Mouse (Mus musculus): ENCODE results near the gene Ank3. TPM values are rescaled to one million over a fixed set of nuclear protein-coding genes. Genes with fewer than 3 reads are reported as not detected.

Ank3 gene
- polyA plus RNA-seq, 1 experiment, result not detected

DNA sequence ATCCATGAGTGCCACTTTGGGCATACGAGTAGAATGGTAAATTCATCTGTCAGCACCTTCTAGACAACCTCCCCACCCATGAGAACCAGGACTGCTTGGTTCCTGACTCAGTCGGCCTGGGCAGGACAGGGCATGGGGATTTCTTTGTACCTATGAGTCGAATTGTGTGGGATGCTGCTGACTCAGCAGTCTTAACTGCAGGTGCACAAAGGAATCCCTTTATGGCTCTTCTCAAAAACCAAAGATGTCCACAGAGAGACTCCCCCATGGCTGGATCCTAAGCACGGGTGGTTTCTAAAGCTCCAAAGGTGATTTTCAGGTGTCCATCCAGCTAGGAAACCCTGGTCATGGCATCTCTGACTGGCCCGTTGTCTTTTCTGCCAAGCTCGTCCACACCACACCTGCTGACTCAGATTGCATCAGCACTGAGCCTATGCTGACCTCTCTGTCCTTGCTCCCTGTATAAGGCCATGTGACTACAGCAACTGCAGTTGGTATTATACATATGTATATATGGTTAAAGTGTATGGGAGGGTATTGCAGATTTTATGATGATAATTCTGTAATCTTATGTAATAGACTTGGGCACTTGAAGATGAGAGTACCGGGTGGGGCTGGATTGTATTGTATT lies 538.8 kb downstream of the Ank3 start:
- TF ChIP-seq GATA1 (IDR thresholded peaks at IDR 0.05; ENCODE audit: low read length), result no peak

DNA sequence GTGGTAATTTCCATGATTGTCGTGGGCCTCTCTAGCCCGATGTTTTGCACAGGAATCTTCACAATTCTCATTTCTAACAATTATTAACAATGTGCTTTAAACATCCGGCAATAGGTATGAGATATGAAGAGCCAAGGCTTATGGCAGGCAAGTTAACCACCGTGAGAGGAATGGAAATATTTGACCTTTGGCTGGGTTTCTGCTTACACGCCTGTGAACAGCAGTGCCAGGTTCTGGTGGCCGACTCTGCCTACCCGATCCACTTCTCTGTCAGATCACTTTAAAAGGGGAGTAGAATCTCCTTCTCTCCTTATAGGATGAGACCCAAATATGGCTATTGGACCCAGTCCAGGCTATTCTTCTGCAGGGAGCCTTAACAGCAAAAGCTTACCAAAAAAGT lies 540.6 kb downstream of the Ank3 start:
- TF ChIP-seq GATA1 (IDR thresholded peaks at IDR 0.05; ENCODE audit: low read length), result no peak

DNA sequence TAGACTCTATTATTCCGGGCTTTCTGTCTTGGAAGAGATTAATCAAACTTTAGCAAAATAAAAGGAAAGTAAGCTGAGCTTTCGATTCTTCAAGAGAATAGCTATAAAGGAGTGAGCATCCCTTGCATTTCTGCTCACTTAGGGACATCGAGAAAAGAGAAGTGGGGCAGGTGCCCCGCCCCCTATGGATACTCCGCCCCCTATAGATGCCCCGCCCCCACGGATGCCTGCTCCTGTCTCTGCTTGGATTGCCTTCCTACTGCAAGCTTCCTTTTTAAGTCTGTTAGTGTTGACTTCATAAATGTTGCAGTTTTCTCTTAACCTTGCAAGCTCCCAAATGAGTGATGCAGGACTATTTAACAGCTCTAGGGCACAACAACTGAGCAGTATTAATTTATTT lies 541.4 kb downstream of the Ank3 start:
- TF ChIP-seq GATA1 (IDR thresholded peaks at IDR 0.05; ENCODE audit: low read length), result no peak

DNA sequence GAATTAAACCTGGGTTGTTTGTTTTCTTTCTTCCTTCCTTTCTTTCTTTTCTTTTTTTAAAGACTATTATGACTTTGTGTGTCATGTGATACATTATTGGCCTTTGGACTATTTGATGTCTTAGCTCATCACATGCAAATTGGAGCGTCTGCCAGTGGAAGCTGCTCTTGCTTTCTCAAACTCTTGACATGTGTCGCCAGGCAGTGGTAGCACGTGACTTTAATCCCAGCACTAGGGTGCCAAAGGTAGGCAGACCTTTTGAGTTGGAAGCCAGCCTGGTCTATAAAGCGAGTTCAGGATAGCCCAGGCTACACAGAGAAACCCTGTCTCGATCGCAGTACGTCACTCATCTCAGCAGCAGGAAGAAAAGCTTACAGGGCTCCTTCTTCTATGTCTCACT lies 542.4 kb downstream of the Ank3 start:
- TF ChIP-seq GATA1 (IDR thresholded peaks at IDR 0.05; ENCODE audit: low read length), result no peak

- TF ChIP-seq GATA1 (IDR thresholded peaks at IDR 0.05; ENCODE audit: low read length), result no peak
Observed at GRCm38 (mm10) chr10:69944845-69945244, 546.3 kb downstream of the Ank3 start.

- no peak for TF ChIP-seq GATA1 (IDR thresholded peaks at IDR 0.05; ENCODE audit: low read length)
Observed at GRCm38 (mm10) chr10:69945870-69946269, 547.3 kb downstream of the Ank3 start.

DNA sequence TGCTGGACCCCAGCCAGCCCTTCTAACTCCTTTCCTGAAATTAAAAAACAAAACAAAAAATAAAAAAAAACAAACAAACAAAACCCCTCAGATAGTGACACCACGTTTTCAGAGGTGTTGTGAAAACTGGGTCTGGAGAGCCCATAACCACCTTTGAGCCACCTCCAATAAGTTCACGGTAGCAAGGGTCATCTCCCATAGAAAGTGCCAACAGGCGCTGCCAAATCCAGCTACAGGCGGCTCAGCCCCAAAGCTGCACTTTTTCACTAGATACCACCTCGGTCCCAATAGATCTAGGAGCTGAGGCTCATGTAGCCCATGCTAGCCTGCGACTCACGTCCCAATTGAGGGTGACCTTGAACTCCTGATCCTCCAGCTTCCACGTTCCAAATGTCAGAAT lies 547.7 kb downstream of the Ank3 start:
- TF ChIP-seq GATA1 (IDR thresholded peaks at IDR 0.05; ENCODE audit: low read length), result no peak

GRCm38 (mm10) chr10:69947093-69947492 lies 548.5 kb downstream of the Ank3 start:
- TF ChIP-seq GATA1 (IDR thresholded peaks at IDR 0.05; ENCODE audit: low read length), result no peak

DNA sequence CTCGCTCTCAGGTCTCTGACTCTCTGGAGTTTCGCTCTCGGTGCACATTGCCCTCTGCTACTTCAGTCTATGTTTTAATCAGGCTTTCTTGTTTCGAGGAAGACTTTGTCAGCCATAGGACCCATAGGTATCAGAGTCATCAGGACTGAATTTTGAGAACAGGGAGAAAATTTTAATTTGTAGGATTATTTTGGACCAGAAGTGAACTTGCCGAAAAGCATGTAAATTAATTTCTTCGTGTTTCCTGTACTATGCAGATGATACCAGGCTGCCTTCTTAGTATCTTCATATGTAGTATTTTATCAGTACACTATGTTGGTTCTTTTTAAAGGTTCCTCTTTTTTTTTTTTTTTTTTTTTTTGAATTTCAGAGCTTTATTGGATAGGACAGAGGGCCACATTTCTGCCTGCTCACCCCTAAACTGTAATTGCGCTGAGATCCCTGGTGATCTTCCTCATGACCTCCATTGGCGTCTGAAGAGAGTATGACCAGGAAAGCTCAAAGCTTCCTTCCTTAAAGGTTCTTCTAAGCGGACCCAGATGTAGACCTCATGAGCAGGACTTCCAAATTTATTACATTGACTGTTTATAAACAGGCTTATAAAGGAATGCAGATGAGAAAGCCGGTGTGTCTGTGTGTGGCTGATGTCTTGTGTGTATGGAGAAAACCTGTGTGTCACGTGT lies 551.8 kb downstream of the Ank3 start:
- no peak for TF ChIP-seq GATA1 (IDR thresholded peaks at IDR 0.05; ENCODE audit: low read length)

DNA sequence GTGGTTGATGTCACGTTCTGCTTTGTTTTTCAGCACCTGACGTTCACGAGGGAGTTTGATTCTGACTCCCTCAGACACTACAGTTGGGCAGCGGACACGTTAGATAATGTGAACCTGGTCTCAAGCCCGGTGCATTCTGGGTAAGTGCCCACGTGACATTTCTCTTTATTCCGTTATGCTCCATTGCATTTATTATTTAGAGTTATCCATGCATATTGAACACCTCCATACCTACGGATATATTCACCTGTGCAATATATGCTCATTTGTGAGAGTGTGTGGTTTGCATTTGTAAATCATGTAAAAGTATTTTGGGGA lies 552.3 kb downstream of the Ank3 start:
- TF ChIP-seq GATA1 (IDR thresholded peaks at IDR 0.05; ENCODE audit: low read length), result no peak

DNA sequence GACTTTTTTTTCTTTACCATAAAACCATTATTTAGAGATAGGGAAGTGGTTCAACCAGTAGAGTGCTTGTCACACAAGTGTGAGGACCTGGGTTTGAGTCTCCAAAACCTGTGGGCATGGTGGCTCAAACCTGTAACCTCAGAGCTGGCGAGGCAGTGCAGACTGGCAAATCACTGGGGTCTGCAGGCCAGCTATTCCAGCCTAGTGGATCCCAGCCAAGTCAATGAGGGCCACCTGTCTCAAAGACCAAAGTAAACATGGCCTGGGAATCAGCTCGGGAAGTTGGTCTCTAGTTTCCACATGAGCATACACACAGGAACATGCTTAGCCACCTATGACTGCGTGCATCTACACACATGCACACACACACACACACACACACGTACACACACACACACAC lies 552.9 kb downstream of the Ank3 start:
- TF ChIP-seq GATA1 (IDR thresholded peaks at IDR 0.05; ENCODE audit: low read length), result no peak

GRCm38 (mm10) chr10:69952316-69952715 lies 553.7 kb downstream of the Ank3 start:
- TF ChIP-seq GATA1 (IDR thresholded peaks at IDR 0.05; ENCODE audit: low read length), result no peak

DNA sequence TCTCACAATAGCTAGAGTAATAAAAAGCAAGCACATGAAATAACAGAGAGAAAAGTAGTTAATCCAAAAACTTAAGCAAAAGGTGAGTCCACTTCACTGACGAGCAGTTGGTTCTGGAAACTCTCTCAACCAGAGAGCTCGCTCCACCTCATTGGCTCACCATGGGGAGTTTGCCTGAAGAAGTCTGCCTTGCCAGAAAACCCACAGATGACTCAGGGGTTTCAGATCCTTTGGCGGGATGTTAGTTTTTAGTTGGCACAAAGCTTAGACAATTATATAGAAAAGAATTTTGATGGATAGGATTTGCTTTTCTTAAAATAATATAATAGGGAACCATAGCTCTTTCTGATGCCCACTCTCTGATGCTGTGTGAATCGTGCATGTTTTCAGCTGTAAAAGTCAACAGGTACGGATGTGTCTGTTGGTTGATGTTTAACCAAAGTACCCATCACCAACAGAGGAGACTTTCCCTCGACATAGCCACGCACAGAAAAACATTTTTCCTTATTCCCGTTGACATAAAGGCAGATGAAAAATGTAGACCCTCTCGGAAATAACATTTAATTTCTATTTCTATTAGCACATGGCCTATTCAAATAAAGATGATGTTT lies 556.2 kb downstream of the Ank3 start:
- TF ChIP-seq GATA1 (IDR thresholded peaks at IDR 0.05; ENCODE audit: low read length), result no peak

- no peak for TF ChIP-seq GATA1 (IDR thresholded peaks at IDR 0.05; ENCODE audit: low read length)
Observed at GRCm38 (mm10) chr10:69962226-69962625, 563.7 kb downstream of the Ank3 start.

DNA sequence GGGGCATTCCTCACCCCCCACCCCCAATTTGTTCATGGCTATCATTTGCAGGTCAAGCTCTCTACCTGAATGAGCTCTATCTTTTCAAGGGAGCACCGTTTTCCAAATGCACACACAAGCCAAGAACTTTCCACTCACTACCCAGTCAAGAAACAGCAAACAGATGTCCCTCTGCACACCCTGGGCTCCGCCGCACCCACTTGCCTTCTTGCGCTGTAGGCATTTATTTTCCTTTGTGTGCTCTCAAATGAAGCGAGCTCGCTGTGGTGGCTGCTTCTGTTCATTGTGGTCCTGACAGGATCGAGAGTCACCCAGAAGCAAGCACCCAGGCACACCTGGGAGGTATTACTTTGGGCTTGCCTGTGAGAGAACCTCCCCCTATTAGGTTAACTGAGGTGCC lies 564.4 kb downstream of the Ank3 start:
- no peak for TF ChIP-seq GATA1 (IDR thresholded peaks at IDR 0.05; ENCODE audit: low read length)

- TF ChIP-seq GATA1 (IDR thresholded peaks at IDR 0.05; ENCODE audit: low read length), result no peak
Observed at GRCm38 (mm10) chr10:69964611-69965010, 566.0 kb downstream of the Ank3 start.

GRCm38 (mm10) chr10:69965085-69965484 lies 566.5 kb downstream of the Ank3 start:
- TF ChIP-seq GATA1 (IDR thresholded peaks at IDR 0.05; ENCODE audit: low read length), result no peak

Data from G1E-ER4 (cell line).